Mouse (Mus musculus): Measurements from ENCODE around the gene Olfr104-ps. TPM values are rescaled to one million over a fixed set of nuclear protein-coding genes. Genes with fewer than 3 reads are reported as not detected.

The Olfr104-ps gene
- not detected in 2 replicates for polyA plus RNA-seq (2014; fragmentation: Nextera tagmentation; extraction: Ambion mirVana)

GRCm38 (mm10) chr17:37359282-37359681 is at the start of gene Olfr104-ps:
Gene Olfr104-ps (plus strand): TSS chr17:37359582.
- Histone ChIP-seq H3K27ac (ENCODE audit: low read depth, low read length) (no peak within 1 kb of the TSS), H3K9me3 (replicated peaks; ENCODE audit: control insufficient read depth, low read length) (no peaks in the 10 kb centered on the region), H3K9ac (ENCODE audit: low read length) (no peak within 1 kb of the TSS)

GRCm38 (mm10) chr17:37310146-37310699 is 49.2 kb upstream of the Olfr104-ps start:
- 65% methylated on average over 2 of the region's 2 CpGs for WGBS

More at GRCm38 (mm10) chr17:37359282-37359681, at the start of gene Olfr104-ps:
- no peaks in the 10 kb centered on the region for H3K4me1 ChIP-seq (ENCODE audit: control insufficient read depth, insufficient read depth, low read length)
- H3K27me3 ChIP-seq (replicated peaks; ENCODE audit: control insufficient read depth, insufficient read depth, low read length), result no peaks in the 10 kb centered on the region
- ATAC-seq, result no peak
- no peak within 1 kb of the TSS for H3K4me3 ChIP-seq (ENCODE audit: low read depth, low read length)
- no peaks in the 10 kb centered on the region for H3K36me3 ChIP-seq (ENCODE audit: control insufficient read depth, insufficient read depth, low read length)
- H3K4me2 ChIP-seq (ENCODE audit: low read length), result no peak within 1 kb of the TSS
- DNase-seq (ENCODE audit: low spot score), result no peak

DNA sequence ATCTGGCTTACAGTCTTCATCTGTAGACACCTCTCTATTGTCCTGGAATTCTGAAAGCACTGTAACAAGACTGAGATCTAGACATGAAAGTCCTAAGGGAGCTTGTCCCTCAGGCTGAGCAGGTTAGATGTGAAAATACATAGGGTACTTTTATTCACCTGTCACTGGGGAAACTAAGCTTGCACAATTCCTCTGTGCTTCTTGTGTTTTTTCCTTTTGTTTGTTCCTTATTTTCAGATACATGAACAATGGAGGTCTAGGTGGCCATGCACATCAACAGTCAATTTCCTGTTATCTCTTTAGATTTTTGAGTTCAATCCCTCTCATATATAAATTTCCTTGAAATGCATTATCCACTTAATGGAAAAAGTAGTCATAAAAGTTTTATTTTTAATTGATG is 42.4 kb upstream of the Olfr104-ps start, which contains the start of gene Olfr102:
Gene Olfr102, minus strand, starts transcription at position 101 of the 400 bp plus-strand sequence.
- no peaks in the 10 kb centered on the region for H3K4me1 ChIP-seq (ENCODE audit: control insufficient read depth, insufficient read depth, low read length)
- H3K4me2 ChIP-seq (ENCODE audit: low read length), result no peak within 1 kb of the TSS
- ATAC-seq (no peak), DNase-seq (ENCODE audit: low spot score) (no peak)
- H3K36me3 ChIP-seq (ENCODE audit: control insufficient read depth, insufficient read depth, low read length), result no peaks in the 10 kb centered on the region
- H3K9ac ChIP-seq (ENCODE audit: low read length), result no peak within 1 kb of the TSS
- H3K27me3 ChIP-seq (replicated peaks; ENCODE audit: control insufficient read depth, insufficient read depth, low read length), result no peaks in the 10 kb centered on the region
- no peak within 1 kb of the TSS for H3K4me3 ChIP-seq (ENCODE audit: low read depth, low read length)
- H3K9me3 ChIP-seq (replicated peaks; ENCODE audit: control insufficient read depth, low read length), result no peaks in the 10 kb centered on the region
- no peak within 1 kb of the TSS for H3K27ac ChIP-seq (ENCODE audit: low read depth, low read length)

More at GRCm38 (mm10) chr17:37310146-37310699, 49.2 kb upstream of the Olfr104-ps start:
- DNase-seq (ENCODE audit: low spot score) (no peak), ATAC-seq (no peak)
- Histone ChIP-seq H3K9ac (ENCODE audit: low read length) (no peak overlapping the region), H3K9me3 (replicated peaks; ENCODE audit: control insufficient read depth, low read length) (no peaks in the 10 kb centered on the region), H3K27me3 (replicated peaks; ENCODE audit: control insufficient read depth, insufficient read depth, low read length) (no peaks in the 10 kb centered on the region), H3K4me3 (ENCODE audit: low read depth, low read length) (no peak overlapping the region), H3K36me3 (ENCODE audit: control insufficient read depth, insufficient read depth, low read length) (no peaks in the 10 kb centered on the region), H3K4me1 (ENCODE audit: control insufficient read depth, insufficient read depth, low read length) (no peaks in the 10 kb centered on the region), H3K27ac (ENCODE audit: low read depth, low read length) (no peak overlapping the region), H3K4me2 (ENCODE audit: low read length) (no peak overlapping the region)

GRCm38 (mm10) chr17:37339598-37339997 is 19.8 kb upstream of the Olfr104-ps start, which contains the start of gene Olfr103:
Gene Olfr103 (minus strand): TSS chr17:37339698.
- ATAC-seq (no peak), DNase-seq (ENCODE audit: low spot score) (no peak)
- H3K27me3 ChIP-seq (replicated peaks; ENCODE audit: control insufficient read depth, insufficient read depth, low read length), result no peaks in the 10 kb centered on the region
- WGBS, result 86% methylated on average over 2 of the region's 2 CpGs
- no peaks in the 10 kb centered on the region for H3K9me3 ChIP-seq (replicated peaks; ENCODE audit: control insufficient read depth, low read length)
- H3K36me3 ChIP-seq (ENCODE audit: control insufficient read depth, insufficient read depth, low read length), result no peaks in the 10 kb centered on the region
- H3K9ac ChIP-seq (ENCODE audit: low read length), result no peak within 1 kb of the TSS
- H3K4me1 ChIP-seq (ENCODE audit: control insufficient read depth, insufficient read depth, low read length), result no peaks in the 10 kb centered on the region
- no peak within 1 kb of the TSS for H3K4me2 ChIP-seq (ENCODE audit: low read length)
- H3K27ac ChIP-seq (ENCODE audit: low read depth, low read length), result no peak within 1 kb of the TSS
- no peak within 1 kb of the TSS for H3K4me3 ChIP-seq (ENCODE audit: low read depth, low read length)

DNA sequence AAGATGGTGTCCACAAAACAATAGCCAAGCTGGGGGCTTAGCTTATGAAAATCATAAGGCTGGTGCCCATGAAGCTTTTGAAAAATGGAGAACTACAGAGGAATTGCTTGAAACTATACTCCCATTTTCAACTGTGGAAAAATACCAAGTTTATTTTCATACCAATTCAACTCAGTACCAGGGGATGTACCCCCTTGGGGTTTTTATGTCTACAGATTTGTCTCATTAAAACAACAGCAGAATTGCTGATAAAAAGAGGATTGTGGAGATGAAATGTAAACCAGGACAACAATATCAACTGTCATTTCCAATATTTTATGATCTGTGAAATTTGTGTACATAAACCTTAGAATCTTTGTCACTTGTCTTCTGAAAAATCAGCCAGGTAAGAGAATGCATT is 19.4 kb downstream of the Olfr104-ps start, which contains the start of gene Olfr105-ps:
Gene Olfr105-ps, plus strand, starts transcription at position 301 of the 400 bp plus-strand sequence.
- H3K4me1 ChIP-seq (ENCODE audit: control insufficient read depth, insufficient read depth, low read length), result no peaks in the 10 kb centered on the region
- H3K4me2 ChIP-seq (ENCODE audit: low read length), result no peak within 1 kb of the TSS
- no peaks in the 10 kb centered on the region for H3K9me3 ChIP-seq (replicated peaks; ENCODE audit: control insufficient read depth, low read length)
- no peaks in the 10 kb centered on the region for H3K36me3 ChIP-seq (ENCODE audit: control insufficient read depth, insufficient read depth, low read length)
- no peaks in the 10 kb centered on the region for H3K27me3 ChIP-seq (replicated peaks; ENCODE audit: control insufficient read depth, insufficient read depth, low read length)
- no peak for ATAC-seq
- DNase-seq (ENCODE audit: low spot score), result no peak
- no peak within 1 kb of the TSS for H3K9ac ChIP-seq (ENCODE audit: low read length)
- H3K4me3 ChIP-seq (ENCODE audit: low read depth, low read length), result no peak within 1 kb of the TSS
- H3K27ac ChIP-seq (ENCODE audit: low read depth, low read length), result no peak within 1 kb of the TSS

GRCm38 (mm10) chr17:37390093-37390492 is 30.7 kb downstream of the Olfr104-ps start, which contains the start of gene Olfr106-ps:
Gene Olfr106-ps (plus strand): TSS chr17:37390393.
- Histone ChIP-seq H3K4me3 (ENCODE audit: low read depth, low read length) (no peak within 1 kb of the TSS), H3K27ac (ENCODE audit: low read depth, low read length) (no peak within 1 kb of the TSS), H3K4me2 (ENCODE audit: low read length) (no peak within 1 kb of the TSS), H3K4me1 (ENCODE audit: control insufficient read depth, insufficient read depth, low read length) (no peaks in the 10 kb centered on the region), H3K9ac (ENCODE audit: low read length) (no peak within 1 kb of the TSS), H3K27me3 (replicated peaks; ENCODE audit: control insufficient read depth, insufficient read depth, low read length) (no peaks in the 10 kb centered on the region), H3K36me3 (ENCODE audit: control insufficient read depth, insufficient read depth, low read length) (no peaks in the 10 kb centered on the region), H3K9me3 (replicated peaks; ENCODE audit: control insufficient read depth, low read length) (no peaks in the 10 kb centered on the region)
- DNase-seq (ENCODE audit: low spot score) (no peak), ATAC-seq (no peak)
- WGBS, result 76% methylated on average over 1 of the region's 1 CpGs

GRCm38 (mm10) chr17:37398926-37399325 is 39.5 kb downstream of the Olfr104-ps start, which contains the start of gene Olfr107:
Gene Olfr107 (plus strand): TSS chr17:37399226.
- H3K4me2 ChIP-seq (ENCODE audit: low read length), result no peak within 1 kb of the TSS
- ATAC-seq (no peak), DNase-seq (ENCODE audit: low spot score) (no peak)
- WGBS, result 87% methylated on average over 3 of the region's 3 CpGs
- H3K4me1 ChIP-seq (ENCODE audit: control insufficient read depth, insufficient read depth, low read length), result no peaks in the 10 kb centered on the region
- H3K4me3 ChIP-seq (ENCODE audit: low read depth, low read length), result no peak within 1 kb of the TSS
- H3K36me3 ChIP-seq (ENCODE audit: control insufficient read depth, insufficient read depth, low read length), result no peaks in the 10 kb centered on the region
- H3K27me3 ChIP-seq (replicated peaks; ENCODE audit: control insufficient read depth, insufficient read depth, low read length), result no peaks in the 10 kb centered on the region
- H3K9ac ChIP-seq (ENCODE audit: low read length), result no peak within 1 kb of the TSS
- no peak within 1 kb of the TSS for H3K27ac ChIP-seq (ENCODE audit: low read depth, low read length)
- no peaks in the 10 kb centered on the region for H3K9me3 ChIP-seq (replicated peaks; ENCODE audit: control insufficient read depth, low read length)

DNA sequence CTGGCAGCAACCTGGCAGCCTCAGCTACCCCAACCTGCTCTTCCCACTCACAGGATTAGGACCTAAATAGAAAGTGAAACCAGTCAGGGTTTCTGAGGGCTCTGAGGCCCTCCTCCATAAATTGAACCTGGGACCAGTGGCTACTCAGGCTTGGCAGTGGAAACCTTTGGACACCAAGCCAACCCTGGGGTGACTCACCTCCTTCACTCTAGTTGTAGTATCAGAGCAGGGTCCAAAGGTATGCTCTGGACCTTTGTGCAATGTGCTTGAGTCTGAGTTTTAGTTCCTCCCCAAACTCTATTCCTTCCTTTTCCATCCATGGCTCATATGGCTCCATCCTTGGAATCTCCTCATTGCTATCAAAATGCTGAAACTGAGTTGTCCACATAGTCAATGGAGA is 54.0 kb downstream of the Olfr104-ps start:
- H3K9me3 ChIP-seq (replicated peaks; ENCODE audit: control insufficient read depth, low read length), result no peaks in the 10 kb centered on the region
- H3K36me3 ChIP-seq (ENCODE audit: control insufficient read depth, insufficient read depth, low read length), result no peaks in the 10 kb centered on the region
- H3K27ac ChIP-seq (ENCODE audit: low read depth, low read length), result no peak overlapping the region
- no peak overlapping the region for H3K4me2 ChIP-seq (ENCODE audit: low read length)
- no peak overlapping the region for H3K4me3 ChIP-seq (ENCODE audit: low read depth, low read length)
- H3K9ac ChIP-seq (ENCODE audit: low read length), result no peak overlapping the region
- ATAC-seq, result no peak
- DNase-seq (ENCODE audit: low spot score), result no peak
- H3K27me3 ChIP-seq (replicated peaks; ENCODE audit: control insufficient read depth, insufficient read depth, low read length), result no peaks in the 10 kb centered on the region
- no peaks in the 10 kb centered on the region for H3K4me1 ChIP-seq (ENCODE audit: control insufficient read depth, insufficient read depth, low read length)
